Mouse (Mus musculus) MEL (cell line): ENCODE measurements around the gene Adprh.

Experiments used
- CTCF ChIP-seq, 3 experiments: IDR thresholded peaks in 2 of 3; conservative IDR thresholded peaks in 1 of 3; 2 replicates each; pipeline ENCODE4 v1.5.1; 2011 to 2012; ENCODE audit warnings: low read length in 3 of 3, low read depth in 2 of 3, mild to moderate bottlenecking in 2 of 3, improper control_type of control experiment in 1 of 3, inconsistent platforms in 1 of 3, mixed read lengths in 1 of 3, moderate library complexity in 1 of 3; ENCODE audit not compliant: control insufficient read depth in 1 of 3, insufficient read depth in 1 of 3, poor library complexity in 1 of 3, severe bottlenecking in 1 of 3
- POLR2A ChIP-seq, 2 experiments: IDR thresholded peaks; 2 replicates each; pipeline ENCODE4 v1.6.1; 2011 to 2012; ENCODE audit warnings: low read length in 2 of 2, mild to moderate bottlenecking in 2 of 2, control low read depth in 1 of 2, improper control_type of control experiment in 1 of 2, low read depth in 1 of 2, moderate library complexity in 1 of 2; ENCODE audit not compliant: control insufficient read depth in 1 of 2, insufficient read depth in 1 of 2, poor library complexity in 1 of 2

DNA sequence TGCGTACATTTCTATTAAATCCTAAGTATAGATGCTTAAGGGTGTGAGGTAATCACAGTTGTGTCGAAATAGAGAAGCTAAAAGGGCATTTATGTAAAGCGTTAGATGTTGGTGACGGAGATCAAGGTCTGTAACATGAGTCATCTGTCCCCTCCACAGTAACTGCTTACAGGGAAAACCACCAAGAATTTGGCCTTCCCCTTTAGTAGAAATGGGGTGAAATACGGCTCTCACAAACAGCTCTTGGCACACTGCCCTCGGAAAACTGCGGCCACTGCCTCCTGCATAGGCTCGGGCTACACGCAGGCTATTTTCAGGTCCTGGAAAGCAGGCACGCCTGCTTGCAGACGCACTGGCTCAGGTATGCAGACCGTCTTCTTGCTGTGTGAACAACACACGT lies 56.3 kb downstream of the Adprh start:
- TF ChIP-seq CTCF (IDR thresholded peaks at IDR 0.05 in 2 of 3, conservative IDR thresholded peaks at IDR 0.05 in 1 of 3; ENCODE audit: control insufficient read depth in 1 of 3, insufficient read depth in 1 of 3, low read depth in 2 of 3, low read length in 3 of 3, poor library complexity in 1 of 3, severe bottlenecking in 1 of 3) = no peak
- TF ChIP-seq POLR2A (IDR thresholded peaks at IDR 0.05; ENCODE audit: control insufficient read depth in 1 of 2, insufficient read depth in 1 of 2, low read depth in 1 of 2, low read length in 2 of 2, poor library complexity in 1 of 2) = no peak
